Mouse (Mus musculus) heart, postnatal 0 days (tissue): ENCODE data around the gene Abhd6. TPM values are rescaled to one million over a fixed set of nuclear protein-coding genes. Genes with fewer than 3 reads are reported as not detected.
A peak's percentile ranks its signal among the peaks of the same experiment; 100 is the strongest.
"Not testable (repeated sequence)": the region's sequence is repeated elsewhere in the genome, so short reads cannot be mapped to it uniquely, and the experiment has no call there.

Source experiments
- ATAC-seq: fragments of 200-750 bp; cut with Nextera tagmentation; 2 replicates; pipeline ENCODE4 v1.8.0; 2017; ENCODE audit warnings: low read depth, moderate number of reproducible peaks, moderate library complexity; ENCODE audit not compliant: insufficient read depth
- DNase-seq: peaks from one replicate; pipeline ENCODE4 v3.0.0-alpha.2; 2016; ENCODE audit warnings: low spot score
- H3K27ac ChIP-seq: fragments of 300-500 bp; sonication (generic); 2 replicates; pipeline ENCODE4 v1.5.1; 2014; ENCODE audit warnings: low read depth, mild to moderate bottlenecking
- H3K27me3 ChIP-seq: fragments of 300-500 bp; sonication (generic); 2 replicates; pipeline ENCODE4 v1.6.1; 2014; ENCODE audit warnings: low read length, mixed read lengths; ENCODE audit not compliant: control insufficient read depth, insufficient read depth
- H3K36me3 ChIP-seq: fragments of 300-500 bp; sonication (generic); replicated peaks from 2 replicates; pipeline ENCODE4 v1.6.1; 2014; ENCODE audit warnings: low read length, mixed read lengths; ENCODE audit not compliant: control insufficient read depth, insufficient read depth
- H3K4me1 ChIP-seq: fragments of 300-500 bp; sonication (generic); 2 replicates; pipeline ENCODE4 v1.6.1; 2014; ENCODE audit warnings: antibody characterized with exemption; ENCODE audit not compliant: control insufficient read depth, insufficient read depth
- H3K4me2 ChIP-seq: fragments of 300-500 bp; sonication (generic); 2 replicates; pipeline ENCODE4 v1.6.1; 2014; ENCODE audit warnings: low read depth, mild to moderate bottlenecking, low read length, moderate library complexity
- H3K4me3 ChIP-seq: fragments of 300-500 bp; sonication (generic); 2 replicates; pipeline ENCODE4 v1.5.1; 2014; ENCODE audit warnings: low read depth, low read length
- H3K9ac ChIP-seq: fragments of 300-500 bp; sonication (generic); replicated peaks from 2 replicates; pipeline ENCODE4 v1.6.1; 2014; ENCODE audit warnings: low read depth, low read length, mixed read lengths
- H3K9me3 ChIP-seq: fragments of 300-500 bp; sonication (generic); replicated peaks from 2 replicates; pipeline ENCODE4 v1.6.1; 2016; ENCODE audit warnings: low read length; ENCODE audit not compliant: control insufficient read depth
- CTCF ChIP-seq: IDR thresholded peaks from 2 replicates; pipeline ENCODE4 v1.5.1; 2016; ENCODE audit warnings: antibody characterized with exemption, control low read depth, low read depth
- EP300 ChIP-seq: IDR thresholded peaks from 2 replicates; pipeline ENCODE4 v1.6.1; 2016; ENCODE audit warnings: antibody characterized with exemption, low read depth
- WGBS: fragments of 180-500 bp; shearing (Covaris S2); extraction: QIAGEN DNeasy Blood & Tissue Kit; methylation state at CpG from one replicate; pipeline ENCODE4 v1.1.7; 2014; 5-methylcytosine and 5-hydroxymethylcytosine counted together
- polyA plus RNA-seq: library from polyadenylated mRNA; unstranded; fragments of >200 nt; fragmentation: Nextera tagmentation; extraction: Ambion mirVana; gene quantifications from 2 replicates; pipeline ENCODE4 v1.2.1, GENCODE M21; 2015
- total RNA-seq: library from RNA; depleted of rRNA; stranded (reverse); fragments of >200 nt; gene quantifications from 2 replicates; pipeline ENCODE4 v1.2.3, GENCODE M21; 2014; ENCODE audit warnings: low replicate concordance

Abhd6 gene
- total and polyA plus RNA-seq, 2 experiments from 2014 or later: 2.2 to 9.1 TPM

DNA sequence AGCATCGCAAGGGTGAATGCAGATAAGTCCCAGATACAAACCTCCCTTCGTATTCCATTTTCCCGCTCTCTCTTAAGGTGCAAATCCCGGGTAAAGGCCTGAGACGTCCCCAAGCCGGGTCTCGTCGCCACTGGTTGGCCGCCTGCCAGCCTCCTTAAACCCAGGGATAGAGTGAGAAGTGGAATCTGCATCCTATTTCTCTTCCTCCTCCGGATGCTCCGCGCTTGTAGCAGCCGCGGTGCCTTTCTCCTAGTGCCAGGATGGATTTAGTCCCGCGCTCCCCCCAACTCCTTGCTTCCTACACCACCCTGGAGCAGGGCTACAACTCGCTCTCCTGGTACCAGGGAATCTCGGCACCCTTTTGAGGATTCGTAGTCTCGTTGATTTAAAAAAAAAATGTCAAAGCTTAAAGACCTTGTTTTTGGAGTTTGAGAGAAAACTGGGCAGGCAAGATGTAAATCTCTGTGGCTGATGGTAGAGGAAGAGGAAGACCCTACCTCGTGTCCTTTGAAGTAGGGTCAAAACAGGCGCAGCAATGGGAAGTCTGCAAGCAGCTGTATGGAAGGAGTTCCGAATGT, 480 bp downstream of the Abhd6 start:
- Histone ChIP-seq H3K27me3 (peaks cover 24% of the 10 kb centered on the region), H3K27ac (no peak overlapping the region), H3K36me3 (no peaks in the 10 kb centered on the region), H3K9me3 (no peaks in the 10 kb centered on the region), H3K4me3 (peak overlapping the region; percentile 61), H3K9ac (peak overlapping the region; percentile 59), H3K4me1 (peaks cover 11% of the 10 kb centered on the region; the same call in 1 of the 2 replicates), H3K4me2 (peak overlapping the region; percentile 95)
- no peak for TF ChIP-seq EP300
- ATAC-seq (peak; percentile 34; the same call in 1 of the 2 replicates), DNase-seq (peak; percentile 30)
- 2% methylated on average over 23 of the region's 23 CpGs for WGBS

DNA sequence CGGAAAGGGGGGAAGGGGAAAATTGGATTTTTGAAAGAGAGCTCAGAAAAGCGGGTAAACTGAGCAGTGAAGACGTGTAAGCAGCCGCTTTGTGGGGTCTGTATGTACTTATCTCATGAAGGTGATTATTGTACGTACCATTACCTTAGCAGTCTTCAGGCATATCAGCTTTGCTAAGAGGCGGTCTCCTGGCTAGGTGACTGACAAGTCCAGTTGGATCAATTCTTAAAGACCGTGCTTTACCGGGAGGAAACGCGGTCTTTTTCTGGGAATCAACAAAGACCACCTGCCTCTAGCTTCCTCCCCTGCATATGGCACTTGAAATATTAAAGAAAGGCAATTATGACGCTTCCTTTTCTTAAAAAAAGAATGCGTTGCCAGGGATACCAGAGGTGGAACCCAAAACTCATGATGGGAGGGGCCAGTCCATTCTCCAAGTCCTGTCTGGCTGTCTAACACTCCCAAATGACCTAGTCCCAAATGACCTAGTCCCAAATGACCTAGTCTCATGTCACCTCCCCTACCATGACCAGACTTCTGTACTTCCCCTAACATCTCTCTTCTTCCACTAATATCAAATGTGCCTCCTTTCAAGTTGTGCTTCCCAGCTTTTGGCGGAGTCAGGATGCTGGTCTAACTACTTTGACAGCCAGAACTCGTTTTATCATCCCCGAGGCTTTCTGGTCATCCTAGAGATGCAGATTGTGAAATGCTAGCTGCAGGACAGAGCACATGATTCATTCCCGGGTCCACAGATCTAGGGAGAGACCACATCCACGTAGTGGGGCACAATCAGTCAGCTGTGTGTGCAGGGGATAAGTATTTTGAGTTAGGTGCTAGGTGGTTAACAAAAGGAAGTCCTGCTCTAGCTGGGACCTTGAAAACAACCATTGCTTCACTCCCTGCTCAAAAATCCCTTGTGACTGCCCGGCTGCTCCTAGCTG, 1.3 kb downstream of the Abhd6 start:
- Histone ChIP-seq H3K9ac (0 out of 2 replicates have a peak overlapping the region, but pooled peaks have one; percentile 59), H3K9me3 (no peaks in the 10 kb centered on the region), H3K27me3 (peaks cover 24% of the 10 kb centered on the region), H3K4me2 (peak overlapping the region; percentile 95), H3K36me3 (no peaks in the 10 kb centered on the region), H3K4me3 (peak overlapping the region; percentile 61), H3K4me1 (peaks cover 11% of the 10 kb centered on the region; the same call in 1 of the 2 replicates), H3K27ac (no peak overlapping the region)
- WGBS: 49% methylated on average over 18 of the region's 18 CpGs
- TF ChIP-seq EP300: no peak
- TF ChIP-seq CTCF: no peak
- no peak for DNase-seq
- ATAC-seq: no peak

GRCm38 (mm10) chr14:8006061-8006460, 3.4 kb downstream of the Abhd6 start:
- not testable (repeated sequence) for H3K4me3 ChIP-seq, H3K36me3 ChIP-seq, DNase-seq, ATAC-seq, H3K27ac ChIP-seq, H3K9me3 ChIP-seq, H3K4me2 ChIP-seq, H3K27me3 ChIP-seq, H3K9ac ChIP-seq
- 62% methylated on average over 3 of the region's 3 CpGs for WGBS
- H3K4me1 ChIP-seq: peaks cover 11% of the 10 kb centered on the region; the same call in 1 of the 2 replicates

- DNase-seq (no peak), ATAC-seq (no peak)
- H3K27me3 ChIP-seq: peaks cover under 1% of the 10 kb centered on the region; the same call in 1 of the 2 replicates
- no peaks in the 10 kb centered on the region for H3K36me3 ChIP-seq
- no peak overlapping the region for H3K4me2 ChIP-seq
- no peak overlapping the region for H3K9ac ChIP-seq
- no peaks in the 10 kb centered on the region for H3K9me3 ChIP-seq
- no peak for TF ChIP-seq EP300
- TF ChIP-seq CTCF: no peak
- H3K4me1 ChIP-seq: peaks cover 11% of the 10 kb centered on the region; the same call in 1 of the 2 replicates
- no peak overlapping the region for H3K4me3 ChIP-seq
- H3K27ac ChIP-seq: no peak overlapping the region
These were observed 4.4 kb downstream of the Abhd6 start for GRCm38 (mm10) chr14:8007084-8007483.

DNA sequence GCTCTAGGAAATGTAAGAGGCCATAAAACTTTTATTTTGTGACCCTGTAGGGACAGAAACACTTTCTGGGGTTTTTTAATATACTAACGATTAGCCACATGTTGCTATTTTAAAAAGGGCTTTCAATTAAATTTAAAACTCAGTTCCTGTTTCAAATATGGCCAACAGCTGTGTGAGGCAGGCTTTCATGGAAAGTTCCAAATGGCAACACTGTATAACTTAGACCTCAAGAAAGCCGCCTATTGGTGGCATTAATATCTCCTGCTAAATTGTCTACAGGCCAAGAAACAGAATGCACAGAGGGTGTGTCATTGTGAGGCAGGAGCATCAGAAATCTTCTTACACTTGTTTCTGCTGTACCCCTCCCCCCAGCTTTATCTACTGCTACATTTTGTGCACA, 4.8 kb downstream of the Abhd6 start:
- WGBS: 77% methylated on average over 2 of the region's 2 CpGs
- DNase-seq (no peak), ATAC-seq (no peak)
- Histone ChIP-seq H3K9me3 (no peaks in the 10 kb centered on the region), H3K9ac (no peak overlapping the region), H3K4me1 (peaks cover 11% of the 10 kb centered on the region; the same call in 1 of the 2 replicates), H3K36me3 (no peaks in the 10 kb centered on the region), H3K27ac (no peak overlapping the region), H3K27me3 (no peaks in the 10 kb centered on the region), H3K4me2 (no peak overlapping the region), H3K4me3 (no peak overlapping the region)
- TF ChIP-seq EP300: no peak
- no peak for TF ChIP-seq CTCF
